Mouse (Mus musculus) mesoderm, embryonic 11.5 days (tissue): ENCODE measurements around the gene Gins3.
"Not testable (repeated sequence)": the region's sequence is repeated elsewhere in the genome, so short reads cannot be mapped to it uniquely, and the experiment has no call there.

Source experiments
- DNase-seq: peaks from one replicate; pipeline ENCODE4 v3.0.0-alpha.2; 2012; ENCODE audit warnings: low read depth, low spot score

Gins3 gene

DNA sequence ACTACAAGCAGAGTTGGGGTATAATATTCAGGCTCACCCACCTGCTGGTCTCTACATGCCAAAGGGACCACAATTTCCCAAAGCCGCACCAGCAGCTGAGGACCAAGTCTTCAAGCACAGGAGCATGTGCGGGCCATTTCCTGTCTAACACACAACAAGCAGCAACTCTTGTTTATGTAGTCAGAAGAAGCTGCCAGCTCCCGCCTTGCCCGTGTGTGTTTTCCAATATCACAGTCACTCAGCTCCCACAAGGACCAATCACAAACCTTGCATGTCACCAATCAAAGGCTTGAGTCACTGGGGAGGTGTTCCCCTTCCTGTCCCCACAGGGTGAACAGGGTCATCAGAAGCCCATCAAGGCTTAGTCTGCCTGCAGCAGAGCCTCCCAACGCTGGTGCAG, 20.1 kb downstream of the Gins3 start:
- no peak for DNase-seq

DNA sequence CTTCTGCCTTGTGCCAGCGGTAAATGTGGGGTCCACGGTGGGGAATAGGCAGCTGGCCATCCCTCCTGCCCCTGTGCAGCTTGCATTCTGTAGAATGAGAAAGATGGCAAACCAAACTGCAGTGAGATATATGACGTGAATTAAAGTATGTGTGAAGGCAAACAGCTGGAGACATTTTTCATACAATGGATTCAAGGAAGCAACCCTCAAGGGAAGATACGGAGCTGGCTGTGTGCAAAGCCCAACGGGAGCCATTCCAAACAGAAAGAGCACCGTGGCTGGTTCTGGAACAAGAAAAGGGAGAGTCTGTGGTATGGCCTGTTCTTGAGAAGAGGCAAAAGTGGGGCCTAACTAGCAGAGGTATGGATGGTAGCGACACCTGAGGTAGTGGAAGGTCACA, 22.6 kb downstream of the Gins3 start:
- DNase-seq: no peak

DNA sequence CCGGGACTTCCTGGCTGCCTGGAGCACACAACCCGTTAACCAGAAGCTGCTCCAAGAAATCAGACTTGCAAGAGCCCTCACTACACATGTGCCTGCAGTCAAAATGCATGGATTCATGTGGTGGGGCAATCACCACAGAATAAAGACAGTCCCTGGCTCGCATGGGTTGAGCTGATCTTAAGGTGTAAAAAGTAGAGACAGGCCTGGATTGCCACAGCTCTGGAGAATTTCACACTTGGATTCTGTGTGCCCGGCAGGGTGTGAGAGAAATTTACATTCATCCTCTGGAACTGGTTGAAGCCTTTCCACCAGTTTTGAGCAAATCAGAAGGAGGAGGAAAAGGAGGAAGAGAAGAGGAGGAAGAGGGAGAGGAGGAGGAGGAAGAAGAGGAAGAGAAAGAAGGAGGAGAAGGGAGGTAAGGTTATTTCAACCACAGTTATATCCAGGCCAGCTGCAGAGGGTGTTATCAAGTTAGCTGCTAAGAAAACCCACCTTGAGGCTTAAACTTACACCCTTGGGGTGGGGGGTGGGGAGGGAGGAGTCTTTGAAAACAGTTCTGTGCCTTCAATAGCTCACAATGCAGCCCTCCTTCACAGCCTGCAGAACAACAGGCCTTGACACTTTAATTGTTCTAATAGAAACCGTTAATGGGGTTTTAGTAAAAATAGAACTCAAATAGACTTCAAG, 23.2 kb downstream of the Gins3 start:
- no peak for DNase-seq

DNA sequence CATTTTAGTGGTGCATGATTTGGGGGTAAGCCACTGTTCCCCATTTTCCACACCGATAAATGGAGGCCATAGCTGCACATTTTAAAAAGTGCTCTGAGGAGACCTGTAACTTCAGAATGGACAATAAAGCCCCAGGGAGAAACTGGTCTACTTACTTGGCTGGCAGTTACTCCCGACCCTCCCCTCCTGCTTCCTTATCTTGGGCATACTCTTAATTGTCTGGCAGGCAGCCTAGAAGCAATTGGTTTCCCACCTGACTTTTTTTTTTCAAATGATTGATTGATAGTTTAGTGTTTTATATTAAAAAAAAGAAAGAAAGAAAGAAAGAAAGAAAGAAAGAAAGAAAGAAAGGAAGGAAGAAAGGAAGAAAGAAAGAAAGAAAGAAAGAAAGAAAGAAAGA, 24.3 kb downstream of the Gins3 start:
- DNase-seq: no peak

DNA sequence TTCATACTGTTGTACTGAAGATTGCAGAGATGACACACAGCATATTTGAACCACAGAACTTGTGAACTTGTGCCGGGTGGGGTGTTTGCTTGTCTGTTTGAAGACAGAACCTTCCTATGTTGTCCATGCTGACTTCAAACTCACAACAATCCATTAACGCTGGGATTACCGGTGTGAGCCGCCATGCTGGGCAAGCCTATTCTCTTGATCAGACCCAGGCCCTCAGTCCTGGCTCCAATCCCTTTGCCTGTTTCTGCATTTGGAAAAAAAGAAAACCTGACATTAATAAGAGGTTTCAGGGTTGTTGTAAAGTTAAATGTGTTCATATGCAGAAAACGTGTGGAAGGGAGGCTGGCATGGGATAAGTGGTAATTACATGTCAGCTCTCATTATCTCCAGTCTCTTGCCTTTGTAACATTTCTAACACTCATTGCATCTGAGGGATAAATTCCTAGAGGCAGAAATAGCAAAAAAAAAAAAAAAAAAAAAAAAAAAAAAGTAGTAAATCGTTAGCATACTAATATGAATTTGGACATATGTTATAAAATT, 27.2 kb downstream of the Gins3 start:
- DNase-seq: no peak

DNA sequence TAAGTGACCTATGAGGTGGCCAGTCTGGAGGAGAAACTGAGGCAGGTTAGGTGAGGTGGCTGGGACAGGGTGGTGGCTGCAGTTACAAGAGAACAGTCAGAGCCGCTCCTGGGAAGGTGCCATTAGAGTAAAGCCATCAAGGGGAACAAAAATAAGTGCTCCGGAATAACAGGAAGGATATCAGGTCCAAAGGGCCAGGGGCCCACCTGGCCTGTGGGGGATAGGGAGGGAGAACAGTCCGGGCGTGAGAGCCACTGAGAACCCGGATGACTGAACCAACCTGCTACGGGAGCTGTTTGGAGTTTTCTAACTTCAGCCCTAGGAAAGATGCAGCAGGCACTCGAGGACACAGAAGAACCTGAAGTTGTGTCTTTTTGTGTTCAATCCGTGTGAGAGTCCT, 27.8 kb downstream of the Gins3 start:
- DNase-seq: no peak

DNA sequence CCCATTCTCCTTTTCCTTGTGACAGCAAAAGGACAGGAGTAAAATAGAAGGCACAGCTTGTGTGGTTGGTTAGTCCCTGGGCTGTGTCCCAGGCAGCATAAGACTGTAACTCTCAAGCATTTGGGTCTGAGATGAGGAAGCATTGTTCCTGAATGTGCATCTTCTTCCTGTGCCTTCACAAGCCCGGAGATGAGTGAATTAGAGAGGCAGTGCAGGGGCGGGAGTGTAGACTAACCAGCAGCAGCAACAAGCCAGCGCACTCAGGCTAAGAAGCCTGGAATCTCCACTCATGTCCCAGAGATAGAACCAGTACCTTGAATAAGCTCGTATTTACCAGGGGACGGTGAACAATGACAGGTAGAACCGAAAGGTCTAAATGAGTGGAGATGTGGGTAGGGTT, 28.3 kb downstream of the Gins3 start:
- no peak for DNase-seq

DNA sequence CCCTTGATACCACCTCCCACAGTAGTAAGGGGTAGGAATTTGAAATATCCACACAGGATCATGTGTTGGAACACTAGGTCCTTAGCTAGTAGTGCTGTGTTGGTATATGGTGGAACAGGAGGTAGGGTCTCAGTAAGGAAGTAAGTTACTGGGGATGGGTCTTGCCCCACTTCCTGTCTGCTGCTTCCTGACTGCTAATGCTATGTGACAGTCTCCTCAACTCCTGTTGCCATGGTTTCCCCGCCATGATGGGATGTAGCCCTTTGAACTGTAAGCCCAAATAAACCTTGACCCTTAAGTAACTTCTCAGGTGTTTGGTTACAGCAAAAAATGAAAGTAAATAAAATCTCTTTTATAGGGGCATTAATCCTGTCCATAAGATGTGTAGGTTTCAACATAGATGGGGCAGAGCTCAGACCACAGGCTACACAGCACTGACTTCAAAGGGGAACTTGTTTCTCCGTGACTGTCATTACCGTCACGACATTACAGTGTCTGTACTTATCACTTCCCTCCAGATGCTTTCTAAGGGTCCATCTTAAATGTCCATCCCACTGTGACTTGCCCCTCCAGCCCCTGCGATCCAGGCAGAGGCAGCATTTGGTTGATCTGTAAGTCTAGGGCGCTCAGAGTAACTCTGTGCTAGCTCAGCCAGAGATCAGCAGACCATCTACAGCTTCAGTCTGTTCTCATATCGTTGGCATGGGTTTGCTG, 29.8 kb downstream of the Gins3 start:
- DNase-seq: no peak

DNA sequence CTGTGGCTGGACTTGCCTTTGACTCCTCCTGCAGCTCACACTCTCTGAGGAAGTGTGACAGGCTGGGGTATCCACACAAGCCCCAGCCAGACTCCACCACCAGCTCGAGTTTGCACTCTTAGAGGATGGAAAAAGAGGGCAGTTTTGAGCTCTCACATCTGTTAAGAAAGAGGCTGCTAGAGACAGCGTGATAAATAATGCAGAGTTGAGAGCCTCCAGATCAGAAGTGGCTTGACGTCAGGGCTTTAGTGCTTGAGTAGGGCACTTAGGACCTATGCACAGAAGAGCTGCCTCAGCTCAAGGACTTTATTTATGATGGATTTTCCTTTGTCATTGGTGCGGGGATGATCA, 30.3 kb downstream of the Gins3 start:
- DNase-seq: no peak

DNA sequence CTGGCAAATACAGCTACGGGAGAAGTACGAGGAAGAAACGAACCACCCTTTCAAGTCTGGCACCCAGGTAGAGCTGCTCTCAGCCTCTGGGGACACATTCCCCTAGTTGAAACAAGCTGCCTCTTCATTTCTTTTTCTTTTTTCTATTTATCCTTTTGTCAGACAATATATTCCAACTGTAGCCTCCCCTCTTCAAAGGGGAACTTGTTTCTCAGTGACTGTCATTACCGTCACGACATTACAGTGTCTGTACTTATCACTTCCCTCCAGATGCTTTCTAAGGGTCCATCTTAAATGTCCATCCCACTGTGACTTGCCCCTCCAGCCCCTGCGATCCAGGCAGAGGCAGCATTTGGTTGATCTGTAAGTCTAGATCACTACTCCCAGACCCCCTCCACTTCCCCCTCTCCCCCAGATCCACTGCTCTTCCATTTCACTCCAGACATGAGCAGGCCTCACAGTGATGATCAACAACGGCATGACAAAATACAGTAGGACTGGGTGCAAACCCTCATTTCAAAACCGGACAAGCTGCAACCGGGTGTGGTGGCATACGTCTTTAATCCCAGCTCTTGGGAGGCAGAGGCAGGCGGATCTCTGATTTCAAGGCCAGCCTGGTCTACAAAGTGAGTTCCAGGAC, 32.7 kb downstream of the Gins3 start:
- DNase-seq: not testable (repeated sequence)

DNA sequence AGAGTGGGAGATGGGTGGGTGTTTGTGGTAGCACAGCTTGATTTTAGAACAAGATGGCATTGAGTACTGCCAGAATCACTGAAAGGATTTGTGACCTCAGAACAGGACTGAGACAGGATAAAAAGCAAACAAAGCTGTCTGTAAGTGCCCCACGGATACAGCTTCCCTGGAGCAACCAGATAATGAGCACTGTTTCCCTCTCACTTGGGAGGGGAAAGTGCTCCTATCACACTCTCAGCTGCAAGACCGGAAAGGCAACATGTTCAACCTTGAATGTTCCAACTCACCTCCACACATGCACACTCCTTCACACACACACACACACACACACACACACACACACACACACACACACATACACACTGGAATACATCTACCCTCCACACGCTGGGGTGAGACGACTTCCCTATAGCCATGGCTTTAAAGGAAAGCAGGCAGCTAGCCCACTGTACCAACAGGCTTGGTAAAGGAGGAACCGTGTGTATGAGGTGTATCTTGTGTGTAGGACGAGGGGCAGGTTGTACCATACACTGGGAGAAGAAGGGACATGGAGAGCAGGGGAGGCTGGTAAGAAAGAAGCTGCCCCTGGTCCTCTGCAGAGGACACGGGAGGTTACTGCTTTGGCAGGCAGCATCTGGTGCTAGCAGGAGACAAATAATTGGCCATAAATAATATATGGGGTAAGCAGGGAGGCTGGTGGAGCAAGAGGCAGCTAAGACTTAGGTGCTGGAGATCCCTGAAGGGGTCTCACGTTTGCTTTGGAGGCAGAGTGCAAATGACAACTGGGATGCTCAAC, 35.1 kb downstream of the Gins3 start:
- no peak for DNase-seq

DNA sequence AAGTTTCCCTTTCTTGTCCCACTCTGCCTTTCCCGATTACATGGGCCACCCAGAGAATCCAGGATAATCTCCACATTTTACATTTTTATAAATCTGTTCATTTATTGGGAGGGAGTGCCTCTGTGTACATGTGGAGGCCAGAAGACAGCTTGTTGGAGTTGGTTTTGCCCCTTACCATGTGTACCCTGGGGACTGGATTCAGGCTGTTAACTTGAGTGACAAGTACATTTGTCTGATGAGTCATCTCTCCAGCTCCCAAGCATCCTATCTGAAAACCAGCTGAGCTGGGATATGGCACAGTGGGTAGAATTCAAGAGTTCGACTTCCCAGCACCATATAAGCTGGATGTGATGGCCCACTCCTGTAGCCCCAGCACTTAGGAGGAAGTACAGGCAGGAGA, 36.7 kb downstream of the Gins3 start:
- no peak for DNase-seq

DNA sequence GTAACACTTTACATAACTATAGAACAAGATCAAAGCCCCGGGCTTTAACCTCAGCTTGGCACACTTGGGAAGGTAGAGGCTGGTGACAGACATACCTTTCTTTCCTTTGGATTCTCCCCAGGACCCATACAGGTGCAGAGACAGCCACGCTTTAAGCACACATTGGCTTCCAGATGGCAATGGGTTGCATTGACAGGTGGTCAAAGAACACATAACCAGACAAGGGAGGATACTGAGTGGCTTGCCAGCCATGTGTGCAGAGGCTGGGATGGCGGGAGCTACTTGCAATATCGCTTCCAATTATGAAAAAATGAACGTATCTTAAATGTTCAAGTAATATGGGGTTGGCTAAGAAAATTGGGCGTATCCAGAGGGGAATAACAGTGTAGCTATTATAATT, 38.6 kb downstream of the Gins3 start:
- DNase-seq: no peak

DNA sequence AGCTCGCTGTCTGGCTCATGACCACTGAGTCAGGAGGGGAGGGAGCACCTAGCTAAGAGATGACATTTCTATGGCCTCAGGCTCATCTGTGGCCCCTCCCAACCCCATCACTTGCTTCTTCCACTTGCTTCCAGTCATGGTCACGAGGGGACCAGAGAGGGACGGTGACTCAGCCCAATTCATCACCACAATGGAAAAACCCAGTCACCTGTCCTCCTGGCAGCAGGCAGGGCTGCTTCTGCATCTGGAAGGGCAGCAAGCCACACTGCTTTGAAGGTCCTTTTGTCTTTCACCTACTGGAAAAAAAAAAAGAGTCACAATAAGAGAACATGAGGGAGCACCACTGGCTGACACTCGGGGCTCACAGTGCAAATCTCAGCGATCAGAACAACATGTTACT, 39.6 kb downstream of the Gins3 start:
- DNase-seq: no peak

DNA sequence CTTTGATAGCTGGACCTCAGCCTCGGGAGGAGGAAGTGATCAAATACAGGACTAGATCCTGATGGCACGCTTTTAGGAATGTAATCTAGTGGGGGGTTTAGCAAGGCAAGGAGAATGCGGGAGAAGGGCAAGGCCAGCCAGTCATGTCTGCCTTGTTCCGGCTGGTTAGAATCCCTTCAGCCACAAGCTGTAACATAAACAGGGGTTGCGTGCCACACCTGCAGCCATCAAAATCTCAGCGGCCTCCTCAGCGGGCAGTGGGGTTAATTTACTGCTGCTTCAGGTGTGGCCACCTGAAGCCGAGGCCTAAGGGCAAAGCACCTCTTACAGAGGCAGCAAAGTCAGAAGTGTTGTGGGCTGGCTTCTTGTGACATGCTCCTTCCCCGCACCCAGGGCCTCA, 43.4 kb downstream of the Gins3 start, which contains the start of gene Ndrg4:
TSS of gene Ndrg4 (plus strand) at position 350 of the 400 bp plus-strand sequence.
- no peak for DNase-seq

DNA sequence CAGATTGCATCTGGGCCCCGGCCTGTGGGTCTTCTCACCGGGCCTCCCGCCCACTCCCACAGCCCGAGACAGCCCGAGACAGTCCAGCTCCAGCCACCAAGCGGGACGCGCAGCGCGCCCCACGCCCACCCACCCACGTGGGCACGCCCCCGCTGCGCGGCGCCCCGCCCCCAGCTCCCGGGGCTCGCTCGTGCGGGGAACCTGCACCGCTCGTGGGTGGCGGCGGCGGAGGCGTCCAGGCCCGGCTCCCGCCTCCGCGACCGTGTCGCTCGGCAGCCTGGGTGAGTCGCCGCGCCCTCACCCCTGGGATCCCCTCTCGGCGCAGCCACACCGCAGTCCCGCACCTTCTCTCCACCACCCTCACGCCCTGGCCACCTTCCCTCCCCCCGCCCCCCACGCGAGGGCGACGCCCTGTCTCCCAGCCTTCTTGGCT, 44.4 kb downstream of the Gins3 start:
- no peak for DNase-seq

DNA sequence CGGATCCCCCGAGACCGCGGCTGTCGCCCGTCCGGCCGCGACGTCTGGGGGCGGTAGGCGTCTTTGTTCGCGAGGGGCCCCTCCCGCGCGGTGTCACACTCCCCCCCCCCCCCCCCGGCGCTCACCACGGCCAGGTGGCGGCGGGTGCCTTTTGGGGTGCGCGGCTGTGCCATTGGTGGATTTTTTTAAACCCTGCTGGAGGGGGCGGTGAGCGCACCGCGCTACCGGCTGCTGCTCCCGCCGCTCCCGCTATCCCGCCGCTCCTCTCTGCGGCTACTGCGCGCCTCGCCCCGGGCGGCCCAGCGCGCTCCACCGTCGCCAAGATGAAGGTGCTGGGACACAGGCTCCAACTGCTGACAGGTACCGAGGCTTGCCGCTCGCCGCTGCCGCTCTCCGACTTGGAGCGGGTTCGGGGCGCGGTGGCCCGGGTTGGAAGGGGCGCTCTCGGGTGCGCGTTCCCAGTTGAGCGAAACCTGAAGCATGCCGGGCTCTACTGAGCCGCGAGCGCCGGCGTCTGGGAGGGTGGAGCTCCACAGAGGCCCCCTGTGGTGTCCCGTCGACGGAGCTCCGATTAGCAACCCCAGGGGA, 44.9 kb downstream of the Gins3 start:
- DNase-seq: no peak

DNA sequence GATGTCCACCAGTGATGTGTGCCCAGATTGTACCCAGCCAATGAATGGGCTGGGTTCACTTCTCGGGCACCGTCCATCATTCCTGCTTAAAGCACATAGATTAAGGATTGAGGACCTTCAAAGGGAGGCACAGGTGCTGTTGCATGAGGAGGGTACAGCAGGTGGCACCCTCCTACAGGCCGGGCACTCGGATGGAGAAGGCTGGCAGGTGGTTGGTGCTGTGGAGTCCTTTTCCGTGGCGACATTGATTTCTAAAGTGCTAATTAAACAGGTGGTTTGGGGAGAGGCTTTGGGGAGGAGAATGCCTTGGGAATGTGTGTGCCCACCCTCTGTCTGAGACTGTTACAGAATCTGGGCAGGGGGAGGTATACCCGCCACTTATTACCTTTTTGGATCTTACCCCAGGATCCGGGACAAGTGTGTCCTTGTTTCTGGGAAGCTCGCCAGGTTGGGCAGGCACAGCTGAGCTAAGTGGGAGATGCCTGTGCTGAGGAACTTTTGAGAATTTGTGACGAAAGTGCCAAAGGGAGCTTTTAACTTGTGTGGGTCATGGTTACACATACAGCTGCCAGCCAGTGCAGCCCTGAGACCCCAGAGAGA, 54.9 kb downstream of the Gins3 start:
- no peak for DNase-seq

DNA sequence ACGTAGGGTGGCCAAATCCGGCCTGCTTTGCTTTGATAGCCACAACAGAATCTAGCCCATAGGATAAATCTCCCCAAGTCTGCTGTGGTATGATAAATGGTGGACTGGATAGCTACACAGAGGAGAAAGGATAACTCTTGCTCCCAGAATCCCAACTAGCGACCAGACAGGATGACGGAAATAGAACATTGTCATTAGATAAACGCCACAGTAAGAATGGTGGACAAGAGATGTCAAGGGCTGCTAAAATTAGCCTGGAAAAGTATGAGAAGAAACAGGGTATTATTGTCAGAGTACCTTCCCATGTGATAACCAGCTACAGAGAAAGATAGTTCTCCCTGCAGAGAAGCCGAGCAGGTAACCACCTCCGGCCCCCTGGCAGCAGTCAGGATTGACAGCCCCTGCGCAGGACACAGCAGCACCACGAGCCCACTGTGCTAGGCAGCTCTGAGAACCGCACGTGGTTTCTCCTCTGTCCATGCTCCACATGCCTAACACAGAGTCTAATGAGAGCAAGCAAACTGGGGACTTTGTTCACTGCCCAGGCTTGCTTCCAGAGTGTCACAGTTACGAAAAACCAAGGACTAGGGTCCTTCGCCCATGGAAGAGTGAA, 57.8 kb downstream of the Gins3 start:
- no peak for DNase-seq

DNA sequence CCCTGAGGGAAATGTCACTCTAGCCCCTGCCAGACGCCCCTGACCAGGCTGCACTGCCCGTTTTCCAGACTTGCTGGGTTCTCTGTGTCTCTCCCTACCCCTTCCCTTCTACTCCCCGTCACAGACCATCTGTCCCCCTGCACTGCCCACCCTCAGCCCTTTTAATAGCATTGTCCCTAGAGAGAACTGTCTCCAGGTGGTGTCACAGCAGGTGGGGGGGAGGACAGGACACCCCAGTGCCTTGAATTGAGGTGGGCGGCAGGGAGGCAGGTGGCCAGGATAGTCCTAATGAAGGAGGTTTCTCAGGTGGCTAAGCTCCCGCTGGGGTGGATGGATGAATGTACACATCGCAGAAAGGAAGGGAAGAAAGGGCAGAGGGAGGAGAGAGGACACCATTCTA, 61.4 kb downstream of the Gins3 start:
- no peak for DNase-seq
